Mouse (Mus musculus) stomach, postnatal 0 days (tissue): Measurements from ENCODE around the gene Mlxipl. TPM values are rescaled to one million over a fixed set of nuclear protein-coding genes. Genes with fewer than 3 reads are reported as not detected.

Source experiments
- ATAC-seq: fragments of 200-750 bp; cut with Nextera tagmentation; 2 replicates; pipeline ENCODE4 v1.8.0; 2017; ENCODE audit not compliant: low FRiP score, low TSS enrichment
- DNase-seq: peaks from one replicate; pipeline ENCODE4 v3.0.0-alpha.2; 2016; ENCODE audit warnings: low spot score
- H3K27ac ChIP-seq: fragments of 300-500 bp; sonication (generic); replicated peaks from 2 replicates; pipeline ENCODE4 v1.5.1; 2014; ENCODE audit warnings: mild to moderate bottlenecking, control low read depth
- H3K27me3 ChIP-seq: fragments of 300-500 bp; sonication (generic); 2 replicates; pipeline ENCODE4 v1.6.1; 2014; ENCODE audit warnings: low read length; ENCODE audit not compliant: control insufficient read depth, insufficient read depth
- H3K36me3 ChIP-seq: fragments of 300-500 bp; sonication (generic); 2 replicates; pipeline ENCODE4 v1.6.1; 2014; ENCODE audit warnings: low read length, mixed read lengths; ENCODE audit not compliant: control insufficient read depth, insufficient read depth
- H3K4me1 ChIP-seq: fragments of 300-500 bp; sonication (generic); replicated peaks from 2 replicates; pipeline ENCODE4 v1.6.1; 2014; ENCODE audit warnings: antibody characterized with exemption; ENCODE audit not compliant: control insufficient read depth, insufficient read depth
- H3K4me2 ChIP-seq: fragments of 300-500 bp; sonication (generic); replicated peaks from 2 replicates; pipeline ENCODE4 v1.6.1; 2014; ENCODE audit warnings: low read depth, mild to moderate bottlenecking, control low read depth, moderate library complexity
- H3K4me3 ChIP-seq: fragments of 300-500 bp; sonication (generic); 2 replicates; pipeline ENCODE4 v1.5.1; 2014; ENCODE audit warnings: low read depth, low read length, control low read depth
- H3K9ac ChIP-seq: fragments of 300-500 bp; sonication (generic); 2 replicates; pipeline ENCODE4 v1.6.1; 2014; ENCODE audit warnings: mild to moderate bottlenecking, low read length, control low read depth, mixed read lengths
- H3K9me3 ChIP-seq: fragments of 300-500 bp; sonication (generic); 2 replicates; pipeline ENCODE4 v1.6.1; 2016; ENCODE audit warnings: low read length; ENCODE audit not compliant: control insufficient read depth
- CTCF ChIP-seq: IDR thresholded peaks from 2 replicates; pipeline ENCODE4 v1.5.1; 2016; ENCODE audit warnings: antibody characterized with exemption, low read depth, mild to moderate bottlenecking, moderate library complexity
- EP300 ChIP-seq: optimal IDR thresholded peaks from 2 replicates; pipeline ENCODE3; 2016; ENCODE audit warnings: antibody characterized with exemption
- WGBS: fragments of 180-500 bp; shearing (Covaris S2); extraction: QIAGEN DNeasy Blood & Tissue Kit; methylation state at CpG from one replicate; pipeline ENCODE4 v1.1.7; 2014; 5-methylcytosine and 5-hydroxymethylcytosine counted together
- polyA plus RNA-seq: library from polyadenylated mRNA; unstranded; fragments of >200 nt; fragmentation: Nextera tagmentation; extraction: Ambion mirVana; gene quantifications from 2 replicates; pipeline ENCODE4 v1.2.1, GENCODE M21; 2015

Mlxipl gene
- polyA plus RNA-seq, 1 experiment from 2014 or later = 0.22 TPM

GRCm38 (mm10) chr5:135161650-135162049, 72.0 kb downstream of the Mlxipl start:
- no peaks in the 10 kb centered on the region for H3K27me3 ChIP-seq
- no peaks in the 10 kb centered on the region for H3K4me1 ChIP-seq
- H3K36me3 ChIP-seq = peaks cover 13% of the 10 kb centered on the region; the same call in 1 of the 2 replicates
- H3K9me3 ChIP-seq = no peaks in the 10 kb centered on the region
- DNase-seq = no peak
- no peak overlapping the region for H3K4me3 ChIP-seq
- no peak overlapping the region for H3K4me2 ChIP-seq
- WGBS = 85% methylated on average over 7 of the region's 7 CpGs
- H3K9ac ChIP-seq = no peak overlapping the region
- no peak for TF ChIP-seq CTCF
- no peak for TF ChIP-seq EP300
- no peak overlapping the region for H3K27ac ChIP-seq
- ATAC-seq = no peak

- no peaks in the 10 kb centered on the region for H3K27me3 ChIP-seq
- H3K27ac ChIP-seq = no peak overlapping the region
- no peak overlapping the region for H3K4me3 ChIP-seq
- no peaks in the 10 kb centered on the region for H3K4me1 ChIP-seq
- TF ChIP-seq EP300 (no peak), CTCF (no peak)
- no peak overlapping the region for H3K9ac ChIP-seq
- WGBS = 93% methylated on average over 8 of the region's 8 CpGs
- H3K4me2 ChIP-seq = no peak overlapping the region
- H3K36me3 ChIP-seq = peaks cover 13% of the 10 kb centered on the region; the same call in 1 of the 2 replicates
- no peaks in the 10 kb centered on the region for H3K9me3 ChIP-seq
- DNase-seq (no peak), ATAC-seq (no peak)
These were observed 72.7 kb downstream of the Mlxipl start for GRCm38 (mm10) chr5:135162361-135162760.

GRCm38 (mm10) chr5:135162821-135163220, 73.1 kb downstream of the Mlxipl start:
- Histone ChIP-seq H3K4me1 (no peaks in the 10 kb centered on the region), H3K9me3 (no peaks in the 10 kb centered on the region), H3K27ac (no peak overlapping the region), H3K9ac (no peak overlapping the region), H3K36me3 (peaks cover 13% of the 10 kb centered on the region; the same call in 1 of the 2 replicates), H3K4me2 (no peak overlapping the region), H3K27me3 (no peaks in the 10 kb centered on the region), H3K4me3 (no peak overlapping the region)
- WGBS = 71% methylated on average over 6 of the region's 6 CpGs
- ATAC-seq = no peak
- DNase-seq = no peak
- TF ChIP-seq CTCF (no peak), EP300 (no peak)

- ATAC-seq = no peak
- 67% methylated on average over 4 of the region's 4 CpGs for WGBS
- DNase-seq = no peak
These were observed 77.2 kb downstream of the Mlxipl start for GRCm38 (mm10) chr5:135166909-135167308.

GRCm38 (mm10) chr5:135167469-135167868, 77.8 kb downstream of the Mlxipl start:
- Histone ChIP-seq H3K27me3 (no peaks in the 10 kb centered on the region), H3K9me3 (no peaks in the 10 kb centered on the region), H3K4me3 (no peak overlapping the region), H3K36me3 (peaks cover 3% of the 10 kb centered on the region; the same call in 1 of the 2 replicates), H3K9ac (no peak overlapping the region), H3K27ac (peak overlapping the region; percentile 98; the same call in 1 of the 2 replicates), H3K4me2 (no peak overlapping the region), H3K4me1 (peaks cover 3% of the 10 kb centered on the region; the same call in 1 of the 2 replicates)
- WGBS = 90% methylated on average over 4 of the region's 4 CpGs
- ATAC-seq = no peak
- TF ChIP-seq EP300 = no peak
- TF ChIP-seq CTCF = no peak
- no peak for DNase-seq

More at GRCm38 (mm10) chr5:135166909-135167308, 77.2 kb downstream of the Mlxipl start:
- Histone ChIP-seq H3K27me3 (no peaks in the 10 kb centered on the region), H3K9ac (no peak overlapping the region), H3K4me1 (peaks cover 3% of the 10 kb centered on the region; the same call in 1 of the 2 replicates), H3K27ac (no peak overlapping the region), H3K4me3 (no peak overlapping the region), H3K4me2 (no peak overlapping the region), H3K9me3 (no peaks in the 10 kb centered on the region), H3K36me3 (peaks cover 3% of the 10 kb centered on the region; the same call in 1 of the 2 replicates)
- no peak for TF ChIP-seq EP300
- no peak for TF ChIP-seq CTCF
